Mouse (Mus musculus): ENCODE data around the gene A730015C16Rik. TPM values are rescaled to one million over a fixed set of nuclear protein-coding genes. Genes with fewer than 3 reads are reported as not detected.

A730015C16Rik gene
- 0.41 TPM for polyA plus RNA-seq (2017; shearing (Covaris generic))

GRCm38 (mm10) chr4:108848505-108848848, at the start of gene A730015C16Rik:
Gene A730015C16Rik (minus strand): TSS chr4:108848619.

DNA sequence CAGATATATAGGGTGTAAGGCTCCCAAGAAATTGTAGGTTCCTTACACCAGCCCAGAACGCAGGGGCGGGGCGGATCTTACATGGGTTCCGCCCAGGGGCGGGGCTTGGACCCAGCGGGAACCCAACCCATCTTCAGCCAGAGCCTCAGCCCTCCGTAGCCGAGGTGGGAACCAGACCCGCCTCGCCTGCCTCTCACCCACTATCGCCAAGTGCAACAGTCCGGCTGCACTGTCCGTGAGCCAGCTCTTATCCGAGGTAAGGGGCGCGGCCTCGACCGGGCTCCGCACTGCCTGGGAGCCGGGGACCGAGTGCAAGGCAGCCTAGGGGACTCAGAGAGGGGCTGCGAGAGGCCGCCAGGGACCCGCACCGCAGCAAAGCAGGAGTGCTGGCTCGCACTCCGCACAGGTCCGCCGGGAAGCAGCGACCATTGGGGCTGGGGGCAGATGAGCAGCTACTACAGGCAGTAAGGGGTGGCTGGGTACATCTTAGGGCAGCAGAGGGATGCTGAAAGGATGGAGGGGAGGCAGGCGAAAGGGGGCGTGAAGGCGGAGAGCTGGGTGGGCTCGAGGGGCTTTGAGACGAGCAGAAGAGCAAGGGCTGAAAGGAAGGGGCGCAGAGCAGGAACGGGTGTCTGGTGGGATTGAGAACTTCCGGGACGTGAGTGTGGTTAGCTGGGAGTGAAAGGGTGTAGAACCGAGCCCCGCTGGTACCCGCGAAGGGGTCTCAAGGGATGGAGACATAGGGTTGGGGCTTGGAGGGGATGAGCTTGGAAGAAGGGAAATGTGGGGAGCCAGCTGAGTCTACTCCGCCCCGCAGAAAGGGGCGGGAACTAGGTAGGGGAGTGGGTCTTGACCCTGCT, 30.8 kb upstream of the A730015C16Rik start, which contains the start of gene Rab3b:
Gene Rab3b, plus strand, starts transcription at position 101 of the 860 bp plus-strand sequence.

GRCm38 (mm10) chr4:108847715-108848504, 509 bp downstream of the A730015C16Rik start, which contains the start of gene Kti12:
Gene Kti12 (plus strand): TSS chr4:108847785.

DNA sequence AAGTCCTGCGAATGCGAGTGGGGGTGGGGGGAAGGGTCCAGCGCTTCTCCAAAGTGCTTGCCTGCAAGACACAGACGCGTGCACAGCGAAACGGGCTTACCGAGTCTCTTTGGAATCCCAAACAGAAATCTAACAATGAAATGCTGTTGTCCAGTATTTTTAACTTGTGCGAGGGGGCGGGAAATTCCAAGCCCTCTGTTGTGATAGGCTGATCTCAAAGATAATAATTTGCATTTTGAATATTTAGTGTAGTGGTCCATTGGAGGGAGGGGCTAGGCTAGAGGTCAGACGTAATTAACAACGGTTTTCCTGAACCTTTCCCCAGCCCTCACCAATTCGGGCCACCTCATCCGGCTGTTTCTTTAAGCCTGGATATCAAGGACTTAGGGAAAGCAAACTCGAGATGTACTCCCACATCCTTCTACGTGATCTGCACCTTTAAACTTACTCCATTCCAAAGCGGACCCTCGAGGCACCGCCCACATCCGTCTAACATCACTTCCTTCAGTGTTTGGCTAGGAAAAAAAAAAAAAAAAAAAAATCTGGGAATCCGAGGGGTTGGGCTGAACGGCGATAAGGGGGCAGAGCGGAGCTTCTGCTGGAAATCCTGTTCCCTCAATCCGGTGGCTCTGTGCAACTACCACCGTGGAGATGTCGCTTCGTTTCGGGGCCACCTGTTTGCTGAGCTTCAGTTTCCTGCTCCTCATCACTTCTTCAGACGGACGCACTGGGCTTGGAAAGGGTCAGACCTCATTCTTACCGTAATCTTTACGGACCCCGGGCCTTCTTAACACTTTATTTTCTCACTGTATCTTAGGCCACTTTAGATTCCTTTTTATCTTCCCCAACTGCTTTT, 14.1 kb downstream of the A730015C16Rik start, which contains the start of gene Txndc12:
Gene Txndc12, plus strand, starts transcription at position 487 of the 856 bp plus-strand sequence.

GRCm38 (mm10) chr4:108832916-108833827, 15.2 kb downstream of the A730015C16Rik start, which contains the start of gene Btf3l4:
Gene Btf3l4 (minus strand): TSS chr4:108833614.

Other genes with a start within 250 kb of the A730015C16Rik start
- 69.2 TPM for gene Cc2d1b, start 228.7 kb downstream of the A730015C16Rik start, polyA plus RNA-seq (2017; shearing (Covaris generic))
- gene 3110021N24Rik, start 129.0 kb downstream of the A730015C16Rik start, polyA plus RNA-seq (2017; shearing (Covaris generic)) = not detected
- gene Zfyve9, start 67.8 kb downstream of the A730015C16Rik start, polyA plus RNA-seq (2017; shearing (Covaris generic)) = 0.16 TPM
- 42.3 TPM for gene Btf3l4, start 15.0 kb downstream of the A730015C16Rik start, polyA plus RNA-seq (2017; shearing (Covaris generic))
- 13.8 TPM for gene Txndc12, start 14.0 kb downstream of the A730015C16Rik start, polyA plus RNA-seq (2017; shearing (Covaris generic))
- 27.7 TPM for gene Kti12, start 834 bp downstream of the A730015C16Rik start, polyA plus RNA-seq (2017; shearing (Covaris generic))
- gene Rab3b, start 30.4 kb upstream of the A730015C16Rik start, polyA plus RNA-seq (2017; shearing (Covaris generic)) = 0.36 TPM
- 80.4 TPM for gene Nrd1, start 152.0 kb upstream of the A730015C16Rik start, polyA plus RNA-seq (2017; shearing (Covaris generic))

Data from effector memory CD4-positive, alpha-beta T cell, adult 5 months (primary cell).